Mouse (Mus musculus) kidney, adult 18-20 months (tissue): ENCODE results near the gene Adcy5.

ENCODE experiments used
- DNase-seq: peaks from one replicate; pipeline ENCODE4 v3.0.0; 2021

Adcy5 gene

GRCm38 (mm10) chr16:35271572-35271971 is 116.9 kb downstream of the Adcy5 start:
- DNase-seq = no peak

GRCm38 (mm10) chr16:35272417-35272816 is 117.7 kb downstream of the Adcy5 start:
- no peak for DNase-seq

GRCm38 (mm10) chr16:35278166-35278565 is 123.5 kb downstream of the Adcy5 start:
- DNase-seq = no peak

GRCm38 (mm10) chr16:35282456-35282855 is 127.8 kb downstream of the Adcy5 start:
- no peak for DNase-seq

- no peak for DNase-seq
Observed at GRCm38 (mm10) chr16:35285821-35286220, 131.1 kb downstream of the Adcy5 start.

GRCm38 (mm10) chr16:35287244-35287643 is 132.6 kb downstream of the Adcy5 start:
- DNase-seq = no peak

GRCm38 (mm10) chr16:35297786-35298185 is 143.1 kb downstream of the Adcy5 start:
- DNase-seq = no peak

GRCm38 (mm10) chr16:35300156-35300555 is 145.5 kb downstream of the Adcy5 start:
- no peak for DNase-seq

GRCm38 (mm10) chr16:35302441-35303280 is 148.0 kb downstream of the Adcy5 start:
- no peak for DNase-seq

- no peak for DNase-seq
Observed at GRCm38 (mm10) chr16:35303721-35304120, 149.0 kb downstream of the Adcy5 start.

GRCm38 (mm10) chr16:35304416-35304815 is 149.7 kb downstream of the Adcy5 start:
- no peak for DNase-seq

GRCm38 (mm10) chr16:35305226-35305625 is 150.5 kb downstream of the Adcy5 start:
- DNase-seq = no peak

- no peak for DNase-seq
Observed at GRCm38 (mm10) chr16:35306631-35307030, 152.0 kb downstream of the Adcy5 start.

- DNase-seq = no peak
Observed at GRCm38 (mm10) chr16:35307331-35307730, 152.7 kb downstream of the Adcy5 start.

GRCm38 (mm10) chr16:35308016-35308415 is 153.3 kb downstream of the Adcy5 start:
- no peak for DNase-seq

- DNase-seq = no peak
Observed at GRCm38 (mm10) chr16:35308486-35309143, 153.9 kb downstream of the Adcy5 start.

- DNase-seq = no peak
Observed at GRCm38 (mm10) chr16:35309634-35310033, 155.0 kb downstream of the Adcy5 start.

- DNase-seq = no peak
Observed at GRCm38 (mm10) chr16:35310551-35311110, 156.0 kb downstream of the Adcy5 start.

GRCm38 (mm10) chr16:35311586-35311985 is 156.9 kb downstream of the Adcy5 start:
- no peak for DNase-seq

- DNase-seq = no peak
Observed at GRCm38 (mm10) chr16:35315496-35315895, 160.8 kb downstream of the Adcy5 start.

- no peak for DNase-seq
Observed at GRCm38 (mm10) chr16:35316856-35317264, 162.2 kb downstream of the Adcy5 start.

GRCm38 (mm10) chr16:35317460-35317859 is 162.8 kb downstream of the Adcy5 start:
- DNase-seq = no peak

GRCm38 (mm10) chr16:35318397-35318796 is 163.7 kb downstream of the Adcy5 start:
- no peak for DNase-seq

GRCm38 (mm10) chr16:35319335-35319734 is 164.7 kb downstream of the Adcy5 start:
- no peak for DNase-seq
